Mouse (Mus musculus): Measurements from ENCODE around the gene Cbfa2t3. TPM values are rescaled to one million over a fixed set of nuclear protein-coding genes. Genes with fewer than 3 reads are reported as not detected.

Gene Cbfa2t3
- polyA plus RNA-seq, 1 experiment from 2014 or later: 15.0 TPM

DNA sequence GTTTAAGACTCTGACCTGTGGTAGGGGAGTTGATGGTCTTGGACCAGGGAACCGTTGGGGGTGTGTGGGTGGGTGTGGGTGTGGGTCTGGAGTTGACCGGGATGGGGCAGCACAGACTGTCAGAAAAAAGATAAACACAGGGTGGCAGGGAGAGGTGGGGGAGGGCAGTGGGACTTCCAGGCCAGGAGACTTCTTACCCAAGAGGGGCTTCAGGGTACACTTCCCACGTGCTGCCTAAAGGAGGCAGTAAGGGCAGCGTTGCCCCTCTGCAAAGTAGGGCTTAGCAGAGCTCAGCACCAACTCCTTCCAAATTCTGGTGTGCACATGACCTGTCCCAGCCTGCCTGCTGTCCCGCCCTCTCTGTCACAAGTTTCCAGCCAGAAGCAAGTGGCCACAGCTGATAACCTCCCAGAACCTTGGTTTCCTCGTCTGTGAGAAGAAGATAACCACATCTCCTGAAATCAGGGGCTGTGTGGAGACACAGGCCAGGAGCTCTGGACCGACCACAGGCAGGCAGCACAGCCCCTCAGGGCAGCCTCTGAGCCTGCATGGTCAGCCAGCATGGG, 20.7 kb upstream of the Cbfa2t3 start:
- peak; percentile 52 for DNase-seq (ENCODE audit: low spot score)
- Histone ChIP-seq H3K27ac (ENCODE audit: low read length) (no peak overlapping the region), H3K27me3 (replicated peaks; ENCODE audit: insufficient read depth, low read length) (0 out of 2 replicates have a peak, but pooled peaks cover 2% of the 10 kb centered on the region), H3K4me2 (replicated peaks; ENCODE audit: low read depth, low read length) (0 out of 2 replicates have a peak overlapping the region, but pooled peaks have one; percentile 6), H3K9me3 (ENCODE audit: low read length) (no peaks in the 10 kb centered on the region), H3K9ac (replicated peaks; ENCODE audit: low read depth) (no peak overlapping the region), H3K4me1 (ENCODE audit: insufficient read depth, low read depth, low read length) (0 out of 2 replicates have a peak, but pooled peaks cover 4% of the 10 kb centered on the region), H3K36me3 (ENCODE audit: insufficient read depth, low read length) (no peaks in the 10 kb centered on the region), H3K4me3 (ENCODE audit: low read depth, low read length) (no peak overlapping the region)
- TF ChIP-seq EP300 (IDR thresholded peaks at IDR 0.05) (peak; percentile 49; the same call in 1 of the 2 replicates), CTCF (IDR thresholded peaks at IDR 0.05) (peak; percentile 42)
- ATAC-seq: peak; percentile 69
- WGBS: 21% methylated on average over 7 of the region's 7 CpGs

DNA sequence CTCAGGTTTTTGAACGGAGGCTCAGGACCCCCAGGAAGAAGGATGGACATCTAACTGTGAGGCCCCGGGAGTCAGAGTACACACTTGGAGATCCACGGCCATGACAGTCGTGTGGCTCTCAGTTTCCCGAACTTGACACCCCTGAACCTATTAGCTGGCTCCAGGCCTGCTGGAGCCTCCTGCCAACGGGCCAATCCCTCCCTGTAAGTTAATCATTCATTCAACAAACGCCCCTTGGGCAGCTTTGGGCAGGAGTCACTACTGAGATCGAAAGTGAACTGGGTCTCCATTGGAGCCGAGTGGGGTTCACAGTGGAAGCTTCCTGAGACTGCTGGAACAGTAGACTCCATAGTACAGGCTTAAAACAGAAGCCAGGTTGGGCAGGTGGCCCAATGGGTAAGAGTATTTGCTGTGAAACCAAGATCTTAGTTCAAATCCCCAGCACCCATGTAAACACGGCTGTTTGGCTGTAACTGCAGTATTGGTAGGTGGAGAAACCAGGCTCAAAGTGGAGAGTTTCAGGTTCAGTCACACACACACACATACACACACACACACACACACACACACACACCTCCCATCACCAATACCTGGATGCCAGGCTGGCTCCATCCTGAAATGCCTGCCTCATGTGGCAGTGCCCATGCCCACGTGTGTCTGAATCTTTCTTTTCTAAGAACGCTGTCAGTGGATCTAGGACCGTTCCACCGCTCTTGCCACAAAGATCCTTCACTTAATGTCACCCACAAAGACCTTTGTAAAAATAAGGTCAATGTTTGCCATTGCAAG, 20.0 kb upstream of the Cbfa2t3 start:
- Histone ChIP-seq H3K9ac (replicated peaks; ENCODE audit: low read depth) (no peak overlapping the region), H3K9me3 (ENCODE audit: low read length) (no peaks in the 10 kb centered on the region), H3K27me3 (replicated peaks; ENCODE audit: insufficient read depth, low read length) (0 out of 2 replicates have a peak, but pooled peaks cover 2% of the 10 kb centered on the region), H3K36me3 (ENCODE audit: insufficient read depth, low read length) (no peaks in the 10 kb centered on the region), H3K4me3 (ENCODE audit: low read depth, low read length) (no peak overlapping the region), H3K27ac (ENCODE audit: low read length) (no peak overlapping the region), H3K4me1 (ENCODE audit: insufficient read depth, low read depth, low read length) (0 out of 2 replicates have a peak, but pooled peaks cover 4% of the 10 kb centered on the region), H3K4me2 (replicated peaks; ENCODE audit: low read depth, low read length) (no peak overlapping the region)
- ATAC-seq (no peak), DNase-seq (ENCODE audit: low spot score) (no peak)
- no peak for TF ChIP-seq CTCF (IDR thresholded peaks at IDR 0.05)
- no peak for TF ChIP-seq EP300 (IDR thresholded peaks at IDR 0.05)
- 75% methylated on average over 14 of the region's 14 CpGs for WGBS

DNA sequence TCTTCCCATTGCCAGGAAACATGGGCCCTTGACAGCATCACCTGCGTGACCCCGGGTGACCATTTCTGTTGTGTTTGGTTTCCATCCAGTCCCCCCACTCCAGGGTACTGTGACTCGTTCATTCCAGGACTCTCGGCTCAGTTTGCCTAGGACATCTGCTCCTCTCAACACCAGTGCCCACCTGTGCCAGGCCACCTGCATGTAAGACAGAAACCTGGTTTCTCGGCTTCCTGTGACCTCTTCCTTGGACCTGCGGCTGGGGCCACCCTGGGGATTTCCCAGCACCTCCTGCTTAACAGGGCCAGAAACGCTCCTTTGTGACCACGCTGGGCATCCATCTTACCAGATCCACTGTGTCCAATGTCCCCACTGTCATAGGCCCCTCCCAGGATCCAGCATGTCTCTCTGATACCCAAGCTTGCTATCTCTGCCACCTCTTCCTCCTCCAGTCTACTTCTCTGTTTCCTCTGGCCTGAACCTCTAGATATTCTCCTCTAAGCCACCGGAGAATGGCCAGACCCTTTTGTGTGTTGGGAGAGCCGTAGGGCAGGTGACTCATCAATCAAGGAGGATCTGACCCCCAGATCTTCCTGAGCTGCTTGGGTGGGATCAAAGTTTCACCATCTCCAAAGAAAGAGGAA, 19.1 kb upstream of the Cbfa2t3 start:
- Histone ChIP-seq H3K9me3 (ENCODE audit: low read length) (no peaks in the 10 kb centered on the region), H3K36me3 (ENCODE audit: insufficient read depth, low read length) (no peaks in the 10 kb centered on the region), H3K4me1 (ENCODE audit: insufficient read depth, low read depth, low read length) (0 out of 2 replicates have a peak, but pooled peaks cover 4% of the 10 kb centered on the region), H3K27me3 (replicated peaks; ENCODE audit: insufficient read depth, low read length) (0 out of 2 replicates have a peak, but pooled peaks cover 2% of the 10 kb centered on the region), H3K4me2 (replicated peaks; ENCODE audit: low read depth, low read length) (no peak overlapping the region), H3K27ac (ENCODE audit: low read length) (no peak overlapping the region), H3K4me3 (ENCODE audit: low read depth, low read length) (no peak overlapping the region), H3K9ac (replicated peaks; ENCODE audit: low read depth) (no peak overlapping the region)
- no peak for ATAC-seq
- no peak for TF ChIP-seq CTCF (IDR thresholded peaks at IDR 0.05)
- no peak for TF ChIP-seq EP300 (IDR thresholded peaks at IDR 0.05)
- WGBS: 81% methylated on average over 10 of the region's 10 CpGs
- no peak for DNase-seq (ENCODE audit: low spot score)

DNA sequence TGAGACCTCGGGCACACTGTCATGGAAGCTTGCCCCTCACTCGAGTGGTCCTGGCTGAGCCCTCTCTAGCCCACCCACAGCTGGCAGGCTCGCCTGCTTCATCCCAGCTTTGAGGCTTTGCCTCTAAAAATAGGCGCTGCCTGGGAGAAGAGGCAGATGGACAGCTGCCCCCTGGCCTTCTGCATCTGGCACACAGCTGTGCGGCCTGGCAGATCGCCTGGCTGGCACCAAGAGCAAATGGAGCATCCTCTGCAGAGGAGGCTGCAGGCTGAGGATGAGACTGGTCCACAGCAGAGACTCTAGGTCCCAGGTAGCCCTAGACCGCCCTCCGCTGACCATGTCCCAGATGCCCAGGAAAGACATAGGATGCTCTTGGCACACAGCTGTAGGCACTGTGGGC, 17.7 kb upstream of the Cbfa2t3 start:
- ATAC-seq (no peak), DNase-seq (ENCODE audit: low spot score) (no peak)
- H3K9ac ChIP-seq (replicated peaks; ENCODE audit: low read depth): no peak overlapping the region
- H3K36me3 ChIP-seq (ENCODE audit: insufficient read depth, low read length): no peaks in the 10 kb centered on the region
- H3K4me3 ChIP-seq (ENCODE audit: low read depth, low read length): no peak overlapping the region
- no peak overlapping the region for H3K27ac ChIP-seq (ENCODE audit: low read length)
- no peaks in the 10 kb centered on the region for H3K9me3 ChIP-seq (ENCODE audit: low read length)
- H3K27me3 ChIP-seq (replicated peaks; ENCODE audit: insufficient read depth, low read length): no peaks in the 10 kb centered on the region
- no peak overlapping the region for H3K4me2 ChIP-seq (replicated peaks; ENCODE audit: low read depth, low read length)
- WGBS: 73% methylated on average over 8 of the region's 8 CpGs
- TF ChIP-seq CTCF (IDR thresholded peaks at IDR 0.05) (no peak), EP300 (IDR thresholded peaks at IDR 0.05) (no peak)
- H3K4me1 ChIP-seq (ENCODE audit: insufficient read depth, low read depth, low read length): 0 out of 2 replicates have a peak, but pooled peaks cover 5% of the 10 kb centered on the region

DNA sequence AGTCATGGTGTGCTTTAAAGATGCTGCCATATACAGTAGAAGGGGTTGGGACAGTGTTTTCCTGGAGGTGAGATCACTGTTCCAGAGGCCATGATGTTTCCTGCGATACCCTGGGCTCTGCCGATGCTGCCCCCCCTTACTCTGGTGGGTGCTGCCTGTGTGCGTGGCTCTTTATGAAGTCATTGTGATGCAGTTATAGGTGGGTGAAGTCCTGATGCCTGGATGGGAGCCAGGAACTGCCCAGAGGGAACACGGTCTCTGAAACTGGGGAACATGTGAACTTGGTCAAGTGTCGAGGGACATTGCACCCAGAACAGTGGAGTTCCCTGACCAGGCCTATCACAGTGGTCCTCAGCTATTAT, 14.2 kb upstream of the Cbfa2t3 start:
- Histone ChIP-seq H3K4me2 (replicated peaks; ENCODE audit: low read depth, low read length) (no peak overlapping the region), H3K9ac (replicated peaks; ENCODE audit: low read depth) (no peak overlapping the region), H3K27ac (ENCODE audit: low read length) (no peak overlapping the region), H3K9me3 (ENCODE audit: low read length) (no peaks in the 10 kb centered on the region), H3K36me3 (ENCODE audit: insufficient read depth, low read length) (no peaks in the 10 kb centered on the region), H3K4me3 (ENCODE audit: low read depth, low read length) (no peak overlapping the region), H3K4me1 (ENCODE audit: insufficient read depth, low read depth, low read length) (0 out of 2 replicates have a peak, but pooled peaks cover 3% of the 10 kb centered on the region), H3K27me3 (replicated peaks; ENCODE audit: insufficient read depth, low read length) (no peaks in the 10 kb centered on the region)
- no peak for DNase-seq (ENCODE audit: low spot score)
- WGBS: 85% methylated on average over 5 of the region's 5 CpGs
- no peak for ATAC-seq
- no peak for TF ChIP-seq CTCF (IDR thresholded peaks at IDR 0.05)
- TF ChIP-seq EP300 (IDR thresholded peaks at IDR 0.05): no peak

All from lung, postnatal 0 days (tissue).